Mouse (Mus musculus) 3134 (cell line): ENCODE data around the gene AL731706.1.
A peak's percentile ranks its signal among the peaks of the same experiment; 100 is the strongest.
"Not testable (repeated sequence)": the region's sequence is repeated elsewhere in the genome, so short reads cannot be mapped to it uniquely, and the experiment has no call there.

ENCODE experiments used
- DNase-seq: peaks from one replicate; pipeline ENCODE4 v3.0.0-alpha.2; 2011; ENCODE audit warnings: low spot score; ENCODE audit not compliant: insufficient read length; ENCODE audit errors: extremely low read depth

AL731706.1 gene

DNA sequence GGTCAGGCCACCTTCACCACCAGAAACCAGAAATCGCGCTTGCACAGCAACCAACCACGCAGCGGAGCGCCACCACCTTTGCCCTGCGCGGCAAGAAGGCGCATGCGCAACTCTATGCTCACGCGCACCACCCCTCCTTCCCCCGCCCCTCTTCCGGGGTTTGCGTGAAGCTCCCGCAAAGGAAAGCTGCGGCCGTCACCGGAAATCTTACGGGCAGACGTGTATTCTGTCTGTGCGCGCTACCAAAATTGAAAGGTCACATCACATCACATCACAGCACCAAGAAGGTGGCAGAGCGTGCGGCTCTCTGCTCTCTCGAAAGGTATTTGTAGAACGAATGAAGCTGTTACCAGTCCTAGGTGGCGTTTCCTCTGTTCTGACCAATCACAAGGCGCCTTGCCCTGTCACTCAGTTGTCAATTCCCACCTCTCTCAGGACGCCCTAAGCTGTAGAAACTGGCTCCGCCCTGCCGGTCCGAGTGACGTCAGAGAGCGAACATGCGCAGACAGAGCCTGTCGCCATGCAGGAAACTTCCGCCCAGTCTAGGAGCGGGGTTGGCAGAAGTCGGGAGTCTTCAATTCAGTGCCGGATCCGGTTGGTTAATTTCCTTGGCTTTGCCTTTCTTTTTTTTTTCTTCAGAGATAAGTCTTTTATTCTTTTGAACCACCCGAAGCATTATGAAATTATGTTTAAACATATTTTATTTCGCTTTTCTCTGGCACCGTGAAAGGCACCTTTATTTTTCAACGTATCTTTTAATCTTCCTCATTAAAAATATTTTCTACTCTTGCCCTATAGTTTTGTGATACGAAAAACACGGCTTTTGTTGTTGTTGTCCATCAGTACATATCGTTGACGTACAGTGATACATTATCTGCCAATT, at the start of gene AL731706.1, which contains the start of the genes Slx4ip and Mkks:
AL731706.1 (minus strand) TSS at position 322 of the 883 bp plus-strand sequence.
Slx4ip (plus strand) TSS at position 151 of the 883 bp plus-strand sequence.
Mkks (minus strand) TSS at position 322 of the 883 bp plus-strand sequence.
- DNase-seq, result peak; percentile 98

DNA sequence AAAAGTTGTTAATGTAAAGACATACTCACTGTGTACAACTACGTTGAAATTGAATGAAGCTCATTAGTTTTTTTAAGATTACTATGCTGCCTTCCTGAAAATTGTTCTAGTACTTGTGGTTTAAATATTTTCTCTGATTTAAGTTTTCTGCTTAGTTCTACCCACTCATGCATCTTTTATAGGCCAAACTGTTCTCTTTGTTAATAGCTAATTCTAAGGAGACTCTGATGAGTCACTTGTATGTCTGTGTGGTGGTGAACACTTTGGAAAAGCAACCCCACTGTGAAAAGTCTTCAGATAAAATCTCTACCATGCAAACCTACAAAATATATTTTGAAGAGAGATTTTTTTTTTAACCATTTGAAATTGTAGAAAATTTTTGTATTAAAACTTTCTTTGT, 47.1 kb upstream of the AL731706.1 start:
- no peak for DNase-seq

DNA sequence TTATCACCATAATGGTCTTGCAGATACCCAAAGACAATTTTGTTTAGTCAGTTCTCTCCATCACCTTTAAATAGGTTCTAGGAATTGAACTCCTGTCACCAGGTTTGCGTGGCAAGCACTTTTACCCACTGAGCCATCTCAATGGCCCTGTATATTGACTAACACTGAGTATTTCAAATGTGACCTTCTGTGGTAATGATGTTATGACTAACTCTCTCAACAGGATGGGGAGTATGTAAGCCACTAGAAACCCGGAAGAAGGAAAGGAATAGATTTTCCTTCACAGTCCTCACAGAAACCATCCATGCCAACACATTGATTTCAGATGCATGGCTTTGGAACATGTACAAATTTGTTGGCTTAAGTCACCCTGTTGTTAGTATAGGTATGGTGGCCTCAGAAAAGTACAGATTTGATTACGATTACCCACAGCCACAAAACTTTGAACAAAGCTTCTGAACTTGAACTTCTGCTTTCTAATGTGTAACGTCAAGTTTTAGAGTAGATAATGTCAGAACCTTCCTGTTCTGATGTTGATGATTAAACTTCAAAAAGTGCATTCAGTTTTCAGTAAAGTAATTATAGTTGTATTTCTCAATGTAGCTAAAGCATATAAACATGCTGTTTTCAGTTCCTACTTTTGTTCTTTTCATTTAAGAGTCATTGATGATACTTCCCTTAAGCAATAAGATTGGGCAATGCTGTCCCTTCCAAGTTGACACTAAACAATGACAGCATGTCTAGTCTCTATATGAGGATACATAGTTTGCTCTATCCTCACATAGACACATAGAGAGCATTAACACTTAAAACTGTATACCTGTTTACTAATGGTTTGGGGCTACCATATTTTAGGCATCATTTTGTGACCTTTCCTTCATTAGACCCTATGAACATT, 45.5 kb upstream of the AL731706.1 start:
- DNase-seq, result no peak

DNA sequence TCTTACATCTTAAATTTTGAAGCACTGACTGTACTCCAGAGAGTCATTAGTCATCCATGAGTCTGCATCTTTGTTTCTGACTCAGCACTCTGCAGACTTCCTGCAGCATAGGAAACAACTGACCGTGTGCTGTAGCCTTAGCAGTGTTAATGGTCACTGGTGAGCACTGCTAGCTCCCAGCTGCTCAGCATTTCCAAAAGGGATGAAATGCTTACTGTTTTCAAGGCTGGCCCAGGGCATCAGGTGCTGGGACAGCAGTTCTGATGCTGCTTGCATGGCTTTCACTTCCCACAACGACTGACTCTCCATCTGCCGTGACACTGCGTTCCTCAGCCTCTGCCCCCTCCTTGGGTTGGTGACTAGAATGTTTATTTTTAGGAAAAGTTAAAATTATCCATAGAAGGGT, 29.8 kb upstream of the AL731706.1 start:
- peak; percentile 71 for DNase-seq

DNA sequence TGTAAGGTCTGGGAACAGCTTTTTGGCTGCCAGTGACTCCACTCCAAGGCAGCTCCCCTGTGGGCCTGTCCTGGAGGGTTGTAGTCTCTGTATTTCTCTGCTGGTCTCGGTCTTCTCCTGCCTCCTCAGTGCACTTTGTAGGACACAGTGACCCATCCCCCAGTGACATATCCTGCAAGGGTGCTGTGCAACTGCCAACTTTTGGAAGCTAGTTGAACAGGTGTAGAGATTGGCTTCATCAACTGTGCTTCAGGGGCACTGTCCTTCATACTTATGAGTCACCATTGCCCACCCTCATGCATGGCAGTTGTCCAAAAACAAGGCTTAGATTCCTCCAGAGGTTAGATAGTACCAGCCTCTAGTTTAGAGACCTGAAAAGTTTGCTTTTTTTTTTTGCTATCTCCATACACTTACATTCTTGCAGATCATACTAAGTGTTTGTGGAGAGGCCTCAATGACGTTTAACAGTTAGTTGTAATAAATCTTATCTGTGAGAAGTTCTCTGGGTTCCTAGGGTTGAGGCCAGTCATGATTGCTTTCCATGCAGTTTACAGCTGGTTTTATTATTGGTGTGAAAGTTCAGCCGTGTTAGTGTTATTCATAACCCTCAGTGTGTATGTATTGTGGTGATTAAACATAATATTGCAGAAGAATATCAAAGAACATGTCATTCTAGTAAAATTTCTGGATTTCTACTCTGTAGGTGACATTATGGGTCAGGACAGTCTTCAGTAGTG, 29.2 kb upstream of the AL731706.1 start:
- no peak for DNase-seq

DNA sequence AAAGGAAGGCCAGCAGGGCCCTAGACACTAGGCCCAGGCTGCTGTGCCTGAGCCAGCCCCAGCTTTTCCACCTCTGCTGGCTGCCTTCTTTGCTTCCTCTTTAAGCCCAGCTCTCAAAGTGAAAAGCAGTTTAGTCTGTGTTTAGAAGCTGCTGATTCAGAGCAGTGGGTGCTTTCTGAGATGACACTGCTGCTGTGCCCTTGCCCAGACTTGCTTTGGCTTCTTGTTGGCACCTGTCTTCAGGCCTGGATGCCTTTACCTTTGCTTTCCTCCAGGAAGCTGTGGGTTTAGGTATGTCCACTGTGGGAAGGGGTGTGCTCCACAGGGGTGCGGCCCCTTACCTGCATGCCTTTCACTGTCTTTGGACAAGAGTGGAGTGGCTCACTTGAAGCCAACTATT, 28.2 kb upstream of the AL731706.1 start:
- no peak for DNase-seq

DNA sequence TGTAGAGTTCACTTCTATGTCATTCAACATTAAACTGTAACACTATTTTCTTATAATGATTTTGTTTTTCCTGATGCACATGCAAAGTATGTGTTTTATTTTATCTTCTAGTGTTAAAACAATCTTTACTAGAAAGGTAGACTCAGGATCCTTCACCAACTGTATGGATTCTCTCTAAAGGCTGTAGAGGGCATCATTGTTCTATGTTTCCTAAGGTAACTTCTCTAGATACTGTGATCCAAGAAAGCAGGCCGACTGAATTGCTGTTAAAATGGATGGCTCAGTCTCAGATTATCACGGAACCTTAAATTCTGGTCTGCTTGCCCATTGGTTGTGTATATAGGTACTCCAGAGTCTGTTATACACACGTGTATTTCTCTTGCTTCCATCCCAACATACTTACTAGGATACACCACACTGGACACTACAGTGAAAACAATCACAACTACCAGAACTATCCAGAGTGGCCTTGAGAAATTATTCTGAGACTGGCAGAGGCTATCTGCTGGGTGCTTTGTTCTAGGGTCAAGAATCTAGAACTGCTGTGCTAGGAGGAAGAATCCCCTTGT, 23.2 kb upstream of the AL731706.1 start:
- DNase-seq, result no peak

DNA sequence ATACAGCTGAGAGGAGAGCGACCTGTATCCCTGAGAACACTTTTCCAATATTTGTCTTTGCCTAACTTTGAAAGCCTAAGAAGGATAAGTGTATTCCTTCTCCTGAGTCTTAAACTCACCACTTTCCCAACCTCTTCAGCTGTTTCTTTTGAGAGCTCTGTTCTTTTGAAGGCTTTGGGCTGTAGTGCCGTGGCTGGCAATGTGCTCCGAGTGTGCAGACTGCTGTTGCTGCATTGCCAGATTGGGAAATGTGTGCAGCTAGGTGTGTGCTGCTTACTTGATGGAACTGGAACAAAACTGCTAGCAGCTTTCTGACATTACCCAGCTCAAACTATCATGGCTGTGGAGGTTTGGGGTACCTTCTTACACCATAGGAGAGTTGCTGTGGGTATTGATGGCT, 21.8 kb upstream of the AL731706.1 start:
- no peak for DNase-seq

DNA sequence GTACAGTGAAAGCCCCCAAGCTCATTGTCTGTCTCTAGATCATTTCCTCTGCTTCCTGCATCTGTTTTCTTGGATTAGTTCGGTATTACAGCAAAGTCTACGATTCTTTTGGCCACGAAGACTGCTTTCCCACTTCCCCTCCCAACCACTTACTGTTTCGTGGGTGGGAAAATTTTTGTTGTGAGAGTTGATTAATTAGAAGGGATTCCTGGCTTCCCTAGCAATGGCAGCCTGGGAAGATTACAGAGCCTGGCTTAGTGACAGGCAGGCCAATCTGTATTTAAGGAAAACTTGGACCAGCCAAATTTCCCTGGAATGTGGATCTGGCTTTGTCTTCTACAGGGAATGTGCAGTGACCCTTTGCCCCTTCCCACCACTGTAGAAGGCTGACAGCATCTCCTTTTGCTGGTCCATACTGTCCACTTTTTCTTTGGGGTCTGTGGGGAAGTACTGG, 20.8 kb upstream of the AL731706.1 start:
- no peak for DNase-seq

DNA sequence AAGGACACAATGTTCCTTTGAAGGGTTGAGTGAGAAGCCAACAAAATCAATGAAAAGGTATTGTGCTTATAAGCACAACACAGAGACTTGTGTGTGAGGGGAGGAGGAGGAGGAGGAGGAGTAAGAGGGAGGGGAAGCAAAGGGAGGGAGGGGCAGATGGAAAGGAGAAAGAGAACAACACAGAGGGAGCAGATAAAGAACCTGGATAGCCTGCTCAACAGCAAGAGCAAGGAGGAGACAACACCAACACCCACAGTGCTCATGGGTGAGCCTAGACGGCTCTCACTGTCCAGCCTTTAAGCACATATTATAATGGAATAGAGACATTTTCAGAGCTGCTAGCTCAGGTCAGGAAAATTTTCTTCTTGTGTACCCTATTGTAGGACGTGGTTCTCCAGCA, 18.1 kb upstream of the AL731706.1 start:
- no peak for DNase-seq

DNA sequence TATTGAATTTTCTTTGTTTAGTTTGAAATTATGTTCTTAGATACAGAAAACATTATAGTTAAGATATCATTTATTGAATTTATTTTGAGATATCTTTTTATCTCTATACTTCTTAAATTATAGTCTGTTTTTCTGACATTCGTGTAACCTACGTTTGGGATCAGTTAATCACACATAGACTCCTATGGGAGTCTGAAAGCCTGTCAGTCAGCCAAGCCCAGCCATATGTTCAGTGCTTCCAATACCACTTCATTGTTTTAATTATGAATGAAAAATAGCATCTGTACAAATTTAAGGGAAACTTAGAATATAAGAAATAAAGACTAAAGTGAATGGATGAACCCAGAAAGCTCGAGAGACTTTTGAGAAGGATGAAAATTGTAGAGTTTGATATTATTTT, 17.4 kb upstream of the AL731706.1 start:
- no peak for DNase-seq

DNA sequence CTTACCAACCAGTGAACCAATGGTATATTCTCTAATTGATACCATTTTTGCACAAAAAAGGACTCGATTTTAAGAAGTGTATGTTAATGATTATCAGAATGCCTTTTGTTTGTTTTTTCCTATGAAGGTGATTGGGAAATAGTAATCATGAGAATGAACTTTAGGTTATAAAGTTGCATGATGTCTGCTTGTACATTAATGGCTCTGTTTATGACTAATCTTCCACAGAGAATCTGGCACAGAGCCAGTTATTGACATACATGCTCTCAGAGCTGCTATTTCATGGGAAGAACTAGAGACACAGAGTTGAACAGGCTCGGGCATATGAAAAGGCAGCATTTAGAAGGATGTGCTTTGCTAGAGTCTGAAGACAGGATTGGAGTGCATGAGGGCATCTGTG, 4.9 kb upstream of the AL731706.1 start:
- no peak for DNase-seq

DNA sequence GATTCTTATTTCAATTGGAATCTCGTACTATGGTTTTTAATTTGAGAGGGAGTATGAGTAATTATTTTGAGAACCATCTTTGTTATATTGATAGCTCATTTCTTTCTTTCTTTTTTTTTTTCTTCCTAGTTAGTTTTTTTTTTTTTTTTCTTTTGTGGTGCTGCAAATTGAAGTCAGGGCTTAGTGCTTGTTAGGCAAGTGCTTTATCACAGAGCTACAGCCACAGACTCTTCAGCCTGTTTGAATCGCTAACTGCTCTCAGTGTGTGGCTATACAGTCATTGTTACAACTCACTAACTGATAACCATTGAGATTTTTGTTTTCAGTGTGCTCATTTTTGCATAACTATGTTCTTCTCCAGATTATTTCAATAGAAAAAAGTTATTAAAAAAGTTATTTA, 3.3 kb upstream of the AL731706.1 start:
- no peak for DNase-seq

DNA sequence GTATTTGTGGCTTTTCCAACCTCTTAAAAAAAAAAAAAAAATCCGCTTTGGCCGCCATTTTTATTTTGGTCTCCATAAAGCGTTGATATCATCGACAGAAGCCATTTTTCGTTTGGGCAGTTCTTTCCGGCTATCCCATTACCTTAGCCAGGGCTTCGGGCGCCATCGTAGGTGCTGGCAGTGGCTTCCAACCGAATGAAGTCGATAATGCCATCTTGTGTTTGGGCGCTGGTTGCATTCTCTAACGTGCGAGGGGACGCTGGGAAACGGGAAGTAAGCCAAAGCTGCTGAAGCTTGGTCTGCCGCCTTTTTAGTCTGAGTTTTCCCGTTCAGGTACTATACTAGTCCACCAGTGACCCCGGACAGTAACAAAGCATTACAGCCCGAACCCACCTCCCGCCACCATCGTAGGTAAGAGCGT, 772 bp upstream of the AL731706.1 start:
- peak; percentile 85 for DNase-seq

DNA sequence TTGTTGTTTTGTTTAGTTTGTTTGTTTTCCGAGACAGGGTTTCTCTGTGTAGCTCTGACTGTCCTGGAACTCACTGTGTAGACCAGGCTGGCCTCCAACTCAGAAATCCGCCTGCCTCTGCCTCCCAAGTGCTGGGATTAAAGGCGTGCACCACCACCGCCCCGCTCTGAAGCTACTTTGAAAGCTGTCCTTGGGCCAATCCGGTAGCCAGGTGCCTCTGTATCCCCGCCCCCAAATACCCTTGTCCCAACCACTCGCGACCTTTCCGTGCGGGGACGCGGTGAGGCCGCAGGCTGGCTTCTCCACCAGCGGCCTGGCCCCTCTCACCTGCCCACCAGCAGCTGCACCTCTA, 497 bp downstream of the AL731706.1 start:
- DNase-seq, result not testable (repeated sequence)

DNA sequence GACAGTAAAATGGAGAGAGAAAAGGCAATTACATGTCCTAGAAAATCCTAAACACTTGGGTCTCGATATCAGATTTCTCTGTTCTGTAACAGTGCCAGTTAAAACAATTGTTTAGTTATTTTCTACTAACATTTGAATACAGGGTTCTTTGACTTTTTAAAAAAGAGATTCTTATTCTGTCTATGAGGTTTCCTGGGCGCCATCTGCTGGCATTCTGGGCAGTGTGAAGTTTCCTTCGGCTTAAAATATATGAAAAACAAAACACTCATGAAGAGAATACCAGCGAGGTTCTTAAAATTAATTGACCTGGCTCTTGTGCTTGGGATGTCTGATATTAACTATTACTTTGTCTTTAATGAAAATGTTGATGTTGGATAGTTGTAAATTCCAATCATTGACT, 4.3 kb downstream of the AL731706.1 start:
- no peak for DNase-seq

DNA sequence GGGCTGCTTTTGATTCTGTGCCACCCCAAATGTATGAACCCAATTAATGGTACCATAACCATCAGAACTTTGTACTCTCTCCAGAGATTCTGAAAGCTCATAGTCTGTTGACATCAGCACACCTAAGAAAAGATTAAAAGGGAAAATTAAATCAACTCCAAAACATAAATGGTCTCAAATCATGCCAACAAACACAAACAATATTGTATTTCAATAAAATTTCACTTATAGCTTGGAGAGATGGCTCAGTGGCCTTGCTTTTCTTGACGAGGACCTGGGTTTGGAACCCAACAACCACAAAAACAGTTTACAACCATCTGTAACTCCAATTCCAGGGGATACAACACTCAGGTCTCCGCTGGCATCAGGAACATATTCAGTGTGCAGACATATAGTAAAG, 5.6 kb downstream of the AL731706.1 start, which contains the start of gene AL731706.2:
AL731706.2 (minus strand) TSS at position 101 of the 400 bp plus-strand sequence.
- DNase-seq, result no peak

DNA sequence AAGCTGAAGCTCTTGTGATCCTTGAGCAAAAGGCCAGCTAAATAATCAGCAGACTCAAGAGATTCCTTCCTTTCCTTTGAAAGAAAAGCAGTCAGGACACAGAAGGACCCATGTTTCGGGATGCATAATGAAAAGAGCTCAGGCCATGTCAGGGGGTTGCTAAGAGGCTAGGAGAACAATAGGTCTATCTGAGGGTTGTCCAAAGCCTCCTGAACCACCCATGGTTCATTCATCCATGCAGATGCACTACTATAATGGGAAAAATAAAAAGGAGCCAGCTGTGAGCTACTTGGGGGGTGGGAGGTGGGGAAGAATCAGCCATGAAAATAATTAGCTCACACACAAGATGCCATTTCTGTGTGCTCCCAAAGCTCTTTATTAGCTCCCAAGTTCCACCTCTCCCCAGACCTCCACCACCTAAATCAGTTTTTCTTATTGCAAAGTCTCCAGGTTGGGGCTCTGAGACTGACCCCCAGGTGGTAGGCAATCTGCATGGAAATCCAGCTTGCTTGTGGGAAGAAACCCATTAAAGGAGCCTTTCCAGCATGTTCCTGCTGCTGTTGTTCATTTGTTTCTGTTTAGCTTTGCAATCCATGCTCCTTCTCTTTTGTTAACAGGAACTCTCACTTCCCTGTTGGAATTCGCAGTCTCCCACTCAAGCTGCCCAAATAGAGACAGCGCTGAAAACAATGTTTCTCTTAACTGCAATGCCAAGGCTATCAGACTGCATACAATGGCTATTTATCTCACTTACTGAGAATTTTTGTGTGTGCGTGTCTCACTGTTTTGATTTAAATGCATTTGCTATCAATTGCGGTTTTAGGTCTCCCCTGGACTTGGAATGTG, 36.4 kb downstream of the AL731706.1 start:
- DNase-seq, result no peak

DNA sequence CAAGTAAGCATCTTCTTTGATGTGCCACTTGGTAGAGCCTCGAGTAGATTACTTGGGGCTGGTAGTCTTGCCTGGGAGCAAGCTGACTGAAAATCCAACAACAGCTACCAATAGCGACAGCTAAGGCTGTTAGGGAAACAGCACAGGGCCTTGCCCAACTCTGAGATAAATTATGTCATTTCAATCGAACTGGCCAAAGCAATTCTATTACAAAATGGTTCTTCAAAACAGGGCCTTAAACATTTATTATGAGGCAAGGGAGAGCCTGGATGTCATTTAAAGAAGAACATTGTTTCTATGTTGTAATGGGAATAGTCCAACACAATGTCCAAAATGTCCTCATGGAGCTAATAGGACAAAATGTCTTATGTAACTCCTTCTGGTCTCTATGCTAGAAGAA, 40.8 kb downstream of the AL731706.1 start:
- DNase-seq, result no peak
